Mouse (Mus musculus) layer of hippocampus, adult 11-12 months (tissue): ENCODE data around the gene Sp3.
"Not testable (repeated sequence)": the region's sequence is repeated elsewhere in the genome, so short reads cannot be mapped to it uniquely, and the experiment has no call there.

Source experiments
- DNase-seq: peaks from one replicate; pipeline ENCODE4 v3.0.0; 2022; ENCODE audit warnings: low spot score

Sp3 gene

GRCm38 (mm10) chr2:72980337-72981074, at the start of gene Sp3:
Gene Sp3 (minus strand): TSS chr2:72980446.
- peak; percentile 96 for DNase-seq

- no peak for DNase-seq
Observed at GRCm38 (mm10) chr2:73029846-73030245, 49.6 kb upstream of the Sp3 start.

GRCm38 (mm10) chr2:73028019-73028418, 47.8 kb upstream of the Sp3 start:
- DNase-seq, result no peak

GRCm38 (mm10) chr2:73027126-73027525, 46.9 kb upstream of the Sp3 start:
- DNase-seq, result no peak

- no peak for DNase-seq
Observed at GRCm38 (mm10) chr2:73023803-73024202, 43.6 kb upstream of the Sp3 start.

GRCm38 (mm10) chr2:73021046-73021445, 40.8 kb upstream of the Sp3 start:
- DNase-seq, result no peak

GRCm38 (mm10) chr2:73019371-73020146, 39.3 kb upstream of the Sp3 start:
- peak; percentile 78 for DNase-seq

- DNase-seq, result not testable (repeated sequence)
Observed at GRCm38 (mm10) chr2:73014063-73014462, 33.8 kb upstream of the Sp3 start.

GRCm38 (mm10) chr2:73012636-73013035, 32.4 kb upstream of the Sp3 start:
- no peak for DNase-seq

- DNase-seq, result no peak
Observed at GRCm38 (mm10) chr2:73007472-73007871, 27.2 kb upstream of the Sp3 start.

- no peak for DNase-seq
Observed at GRCm38 (mm10) chr2:73005611-73006515, 25.6 kb upstream of the Sp3 start.

- peak; percentile 56 for DNase-seq
Observed at GRCm38 (mm10) chr2:73003751-73004717, 23.8 kb upstream of the Sp3 start.

GRCm38 (mm10) chr2:73003049-73003448, 22.8 kb upstream of the Sp3 start:
- no peak for DNase-seq

- no peak for DNase-seq
Observed at GRCm38 (mm10) chr2:73002451-73002850, 22.2 kb upstream of the Sp3 start.

- no peak for DNase-seq
Observed at GRCm38 (mm10) chr2:73001994-73002393, 21.7 kb upstream of the Sp3 start.

- no peak for DNase-seq
Observed at GRCm38 (mm10) chr2:73000194-73000593, 19.9 kb upstream of the Sp3 start.

- no peak for DNase-seq
Observed at GRCm38 (mm10) chr2:72997586-72997985, 17.3 kb upstream of the Sp3 start.

- DNase-seq, result no peak
Observed at GRCm38 (mm10) chr2:72996808-72997378, 16.6 kb upstream of the Sp3 start.

- DNase-seq, result peak; percentile 67
Observed at GRCm38 (mm10) chr2:72995346-72996097, 15.3 kb upstream of the Sp3 start.

GRCm38 (mm10) chr2:72994165-72994564, 13.9 kb upstream of the Sp3 start:
- no peak for DNase-seq
